Mouse (Mus musculus) forebrain, embryonic 11.5 days (tissue): Measurements from ENCODE around the gene Chrna4. TPM values are rescaled to one million over a fixed set of nuclear protein-coding genes. Genes with fewer than 3 reads are reported as not detected.
A peak's percentile ranks its signal among the peaks of the same experiment; 100 is the strongest.

ENCODE experiments used
- ATAC-seq: fragments of 200-750 bp; cut with Nextera tagmentation; replicated peaks from 2 replicates; pipeline ENCODE4 v1.8.0; 2017; ENCODE audit warnings: moderate TSS enrichment; ENCODE audit not compliant: low FRiP score
- DNase-seq: peaks from one replicate; pipeline ENCODE4 v3.0.0-alpha.2; 2017; ENCODE audit warnings: low spot score
- H3K27ac ChIP-seq: fragments of 300-500 bp; sonication (generic); 2 replicates; pipeline ENCODE4 v1.5.1; 2014; ENCODE audit warnings: low read depth, low read length
- H3K27me3 ChIP-seq: fragments of 300-500 bp; sonication (generic); 2 replicates; pipeline ENCODE4 v1.6.1; 2014; ENCODE audit warnings: mild to moderate bottlenecking, low read length, mixed read lengths; ENCODE audit not compliant: control insufficient read depth, insufficient read depth
- H3K36me3 ChIP-seq: fragments of 300-500 bp; sonication (generic); 2 replicates; pipeline ENCODE4 v1.6.1; 2014; ENCODE audit warnings: mild to moderate bottlenecking, low read length, moderate library complexity, mixed read lengths; ENCODE audit not compliant: control insufficient read depth, insufficient read depth
- H3K4me1 ChIP-seq: fragments of 300-500 bp; sonication (generic); replicated peaks from 2 replicates; pipeline ENCODE4 v1.6.1; 2014; ENCODE audit warnings: low read length, mixed read lengths; ENCODE audit not compliant: control insufficient read depth, insufficient read depth
- H3K4me2 ChIP-seq: fragments of 300-500 bp; sonication (generic); 2 replicates; pipeline ENCODE4 v1.6.1; 2014; ENCODE audit warnings: low read depth, mild to moderate bottlenecking, low read length, moderate library complexity, mixed read lengths; ENCODE audit not compliant: severe bottlenecking
- H3K4me3 ChIP-seq: fragments of 300-500 bp; sonication (generic); 2 replicates; pipeline ENCODE4 v1.5.1; 2014; ENCODE audit warnings: low read depth, low read length
- H3K9ac ChIP-seq: fragments of 300-500 bp; sonication (generic); 2 replicates; pipeline ENCODE4 v1.6.1; 2014; ENCODE audit warnings: low read length
- H3K9me3 ChIP-seq: fragments of 300-500 bp; sonication (generic); 2 replicates; pipeline ENCODE4 v1.6.1; 2016; ENCODE audit warnings: low read length, mixed read lengths; ENCODE audit not compliant: control insufficient read depth
- WGBS: fragments of 180-500 bp; shearing (Covaris S2); extraction: QIAGEN DNeasy Blood & Tissue Kit; methylation state at CpG from one replicate; pipeline ENCODE4 v1.1.7; 2014; 5-methylcytosine and 5-hydroxymethylcytosine counted together
- polyA plus RNA-seq: library from polyadenylated mRNA; unstranded; fragments of >200 nt; fragmentation: Nextera tagmentation; extraction: Ambion mirVana; gene quantifications from 2 replicates; pipeline ENCODE4 v1.2.1, GENCODE M21; 2014

Chrna4 gene
- polyA plus RNA-seq, 1 experiment from 2014 or later: 18.7 TPM

DNA sequence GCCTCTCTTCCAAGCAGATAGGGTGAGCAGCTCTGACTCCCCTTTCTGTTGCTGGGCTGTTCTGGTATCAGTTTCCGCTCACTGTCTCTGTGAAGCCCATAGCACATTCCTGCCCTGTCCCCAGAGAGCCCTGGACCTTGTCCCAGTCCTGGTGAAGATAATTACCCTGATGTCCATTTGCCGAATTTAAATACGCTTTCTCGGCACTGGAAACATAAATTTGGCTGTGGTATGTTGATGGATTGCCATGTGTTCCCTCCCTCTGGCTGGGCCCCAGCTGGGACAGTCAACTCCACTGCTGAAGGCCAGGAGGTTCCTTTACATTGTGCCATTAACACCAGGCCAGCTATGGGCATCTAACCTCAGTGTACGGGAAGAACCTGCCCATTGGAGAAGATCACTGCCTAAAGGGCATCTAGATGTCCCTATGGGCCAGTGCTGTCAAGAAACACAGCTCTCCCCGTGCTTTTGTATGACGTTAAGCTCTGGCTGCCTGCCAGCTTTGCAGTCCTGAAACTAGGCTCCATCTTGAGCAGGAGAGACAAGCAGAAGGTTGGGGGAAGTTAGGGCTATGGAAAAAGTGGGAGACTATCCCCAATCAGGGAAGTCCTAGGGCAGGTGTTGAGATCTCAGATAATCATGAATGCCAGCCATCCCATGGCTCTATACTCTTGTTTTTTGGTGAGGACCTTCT lies 5.1 kb upstream of the Chrna4 start:
- H3K4me1 ChIP-seq: peaks cover 8% of the 10 kb centered on the region; the same call in 1 of the 2 replicates
- H3K9ac ChIP-seq: no peak overlapping the region
- no peaks in the 10 kb centered on the region for H3K9me3 ChIP-seq
- ATAC-seq (no peak), DNase-seq (no peak)
- no peak overlapping the region for H3K4me2 ChIP-seq
- H3K4me3 ChIP-seq: no peak overlapping the region
- no peaks in the 10 kb centered on the region for H3K27me3 ChIP-seq
- WGBS: 83% methylated on average over 7 of the region's 7 CpGs
- H3K27ac ChIP-seq: no peak overlapping the region
- no peaks in the 10 kb centered on the region for H3K36me3 ChIP-seq

DNA sequence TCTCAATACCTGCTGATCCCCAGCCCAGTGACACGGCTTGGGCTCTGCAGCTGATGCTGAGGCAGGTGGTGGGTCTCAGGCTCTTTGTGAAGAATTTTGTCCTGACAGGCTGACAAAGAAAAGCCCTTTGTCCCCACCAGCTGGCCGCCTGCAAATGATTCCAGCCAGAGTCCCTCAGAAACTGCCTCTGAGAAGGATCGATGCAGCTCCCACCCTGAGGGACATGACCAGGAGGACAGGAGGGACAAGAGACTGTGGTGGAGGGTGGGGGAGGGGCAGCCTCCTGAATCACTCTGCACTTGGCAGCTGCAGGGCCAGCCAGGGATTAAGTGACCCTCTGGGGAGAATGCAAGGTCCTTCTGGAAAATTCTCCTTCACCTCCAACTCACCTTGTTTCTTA lies 655 bp upstream of the Chrna4 start:
- peak overlapping the region; percentile 57; the same call in 1 of the 2 replicates for H3K27ac ChIP-seq
- H3K9ac ChIP-seq: peak overlapping the region; percentile 27
- H3K4me3 ChIP-seq: no peak overlapping the region
- no peaks in the 10 kb centered on the region for H3K36me3 ChIP-seq
- ATAC-seq: peak; percentile 44; the same call in 1 of the 2 replicates
- H3K4me2 ChIP-seq: no peak overlapping the region
- H3K4me1 ChIP-seq: peaks cover 30% of the 10 kb centered on the region
- peaks cover 10% of the 10 kb centered on the region for H3K27me3 ChIP-seq
- H3K9me3 ChIP-seq: no peaks in the 10 kb centered on the region
- peak; percentile 59 for DNase-seq
- 6% methylated on average over 3 of the region's 3 CpGs for WGBS

DNA sequence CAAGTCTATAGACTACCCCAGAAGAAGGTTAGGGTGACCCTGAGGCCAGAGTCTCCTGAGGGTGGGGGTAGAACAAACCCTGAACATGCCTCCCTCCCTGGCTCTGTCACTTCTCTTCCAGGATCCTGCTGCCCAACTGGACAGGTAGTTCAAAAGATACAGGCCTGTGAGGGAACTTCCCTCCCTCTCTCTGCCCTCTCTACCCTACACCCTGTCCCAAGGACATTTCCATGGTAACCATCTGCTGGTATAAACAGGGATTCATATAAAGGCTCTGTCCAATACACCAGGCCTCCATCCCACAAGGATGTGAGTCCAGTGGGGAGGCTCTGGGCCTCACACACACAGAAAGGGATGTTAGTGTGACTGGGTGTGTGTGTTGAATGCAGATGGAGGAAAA lies 970 bp downstream of the Chrna4 start:
- ATAC-seq: peak; percentile 28; the same call in 1 of the 2 replicates
- no peaks in the 10 kb centered on the region for H3K36me3 ChIP-seq
- H3K9me3 ChIP-seq: no peaks in the 10 kb centered on the region
- peaks cover 15% of the 10 kb centered on the region for H3K27me3 ChIP-seq
- H3K4me3 ChIP-seq: no peak overlapping the region
- 0 out of 2 replicates have a peak overlapping the region, but pooled peaks have one; percentile 29 for H3K9ac ChIP-seq
- DNase-seq: no peak
- peaks cover 35% of the 10 kb centered on the region for H3K4me1 ChIP-seq
- H3K27ac ChIP-seq: 0 out of 2 replicates have a peak overlapping the region, but pooled peaks have one; percentile 12
- H3K4me2 ChIP-seq: no peak overlapping the region

DNA sequence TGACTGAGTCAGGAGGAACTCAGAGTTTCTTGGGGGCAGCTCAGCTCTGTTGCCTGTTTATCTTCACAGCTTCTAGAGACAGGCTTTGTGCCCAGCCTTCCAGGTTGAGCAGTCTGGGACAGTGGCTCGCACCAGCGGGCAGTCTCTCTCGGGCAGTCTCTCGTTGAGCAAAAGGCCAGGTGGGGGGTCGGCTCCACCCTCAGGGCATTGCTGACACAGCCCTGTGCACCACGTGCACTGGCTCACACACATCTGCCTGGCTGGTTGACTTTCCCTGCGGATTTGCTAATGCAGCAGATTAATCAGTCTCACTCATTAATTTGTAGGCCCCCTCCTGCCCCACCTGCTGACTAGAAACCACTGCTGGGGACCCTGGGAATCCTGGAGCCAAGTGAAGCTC lies 1.4 kb downstream of the Chrna4 start:
- under 1% methylated on average over 7 of the region's 7 CpGs for WGBS
- Histone ChIP-seq H3K9me3 (no peaks in the 10 kb centered on the region), H3K27ac (0 out of 2 replicates have a peak overlapping the region, but pooled peaks have one; percentile 12), H3K4me1 (peaks cover 35% of the 10 kb centered on the region), H3K9ac (no peak overlapping the region), H3K4me3 (no peak overlapping the region), H3K27me3 (peaks cover 16% of the 10 kb centered on the region), H3K4me2 (no peak overlapping the region), H3K36me3 (no peaks in the 10 kb centered on the region)
- ATAC-seq: no peak
- DNase-seq: peak; percentile 69

DNA sequence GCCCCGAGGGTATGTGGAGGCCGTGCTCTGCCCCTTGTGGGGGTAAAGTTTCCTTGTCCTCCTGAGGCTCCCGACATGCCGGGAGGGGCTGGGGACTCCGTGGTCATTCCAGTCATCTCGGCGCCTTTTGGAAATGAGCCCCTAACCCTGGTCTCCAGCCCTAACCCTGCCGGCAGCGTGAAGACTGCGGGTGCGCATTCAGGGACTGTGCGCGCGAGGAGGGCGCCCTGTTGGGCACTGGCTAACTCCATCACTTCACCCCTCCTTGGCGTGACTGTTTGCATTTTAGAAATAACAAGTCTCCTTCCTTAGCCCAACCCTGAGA lies 4.0 kb downstream of the Chrna4 start:
- DNase-seq (no peak), ATAC-seq (no peak; the same call in 1 of the 2 replicates)
- Histone ChIP-seq H3K9me3 (no peaks in the 10 kb centered on the region), H3K27ac (no peak overlapping the region), H3K4me3 (peak overlapping the region; percentile 62), H3K9ac (peak overlapping the region; percentile 72), H3K4me1 (peaks cover 35% of the 10 kb centered on the region), H3K27me3 (peaks cover 16% of the 10 kb centered on the region), H3K36me3 (no peaks in the 10 kb centered on the region), H3K4me2 (peak overlapping the region; percentile 94)
- 2% methylated on average over 16 of the region's 16 CpGs for whole genome bisulfite sequencing

DNA sequence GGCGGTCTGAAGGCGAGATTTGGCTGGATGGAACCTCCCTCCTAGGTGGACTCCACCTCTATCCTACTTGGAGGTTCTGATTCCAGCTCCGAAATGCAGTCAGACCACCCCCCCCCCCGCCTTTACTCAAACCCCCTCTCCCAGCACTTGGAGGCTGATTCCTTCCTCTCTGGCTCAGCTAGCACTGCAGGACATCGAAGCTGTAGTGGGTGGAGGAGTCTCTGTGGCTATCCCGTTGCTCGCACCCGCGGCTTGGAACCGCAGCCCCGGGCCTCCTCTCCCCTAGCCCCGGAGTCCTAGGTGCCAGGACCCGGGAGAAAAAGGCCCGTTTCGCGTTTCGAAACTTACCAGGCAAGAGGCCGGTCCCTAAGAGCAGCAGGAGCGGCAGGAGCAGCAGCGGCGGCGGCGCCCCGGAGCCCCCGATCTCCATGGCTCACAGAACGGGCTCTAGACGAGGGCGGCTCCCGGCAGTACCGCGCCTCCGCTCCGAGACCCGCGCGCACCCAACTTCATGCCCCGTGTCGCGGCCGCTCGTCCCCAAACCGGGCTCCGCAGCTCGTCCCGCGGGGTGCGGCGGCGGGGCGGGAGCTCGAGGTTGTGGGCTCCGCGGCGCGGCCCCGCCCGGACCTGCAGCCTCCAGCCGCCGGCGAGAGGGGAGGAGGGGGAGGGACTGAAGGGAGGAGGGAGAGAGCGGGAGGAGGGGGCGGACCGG lies 4.5 kb downstream of the Chrna4 start:
- ATAC-seq (peak; percentile 47; the same call in 1 of the 2 replicates), DNase-seq (peak; percentile 80)
- under 1% methylated on average over 63 of the region's 63 CpGs for WGBS
- Histone ChIP-seq H3K27ac (no peak overlapping the region), H3K9ac (peak overlapping the region; percentile 72), H3K4me1 (peaks cover 31% of the 10 kb centered on the region), H3K4me3 (peak overlapping the region; percentile 62), H3K27me3 (peaks cover 16% of the 10 kb centered on the region), H3K9me3 (no peaks in the 10 kb centered on the region), H3K36me3 (no peaks in the 10 kb centered on the region), H3K4me2 (peak overlapping the region; percentile 94)

DNA sequence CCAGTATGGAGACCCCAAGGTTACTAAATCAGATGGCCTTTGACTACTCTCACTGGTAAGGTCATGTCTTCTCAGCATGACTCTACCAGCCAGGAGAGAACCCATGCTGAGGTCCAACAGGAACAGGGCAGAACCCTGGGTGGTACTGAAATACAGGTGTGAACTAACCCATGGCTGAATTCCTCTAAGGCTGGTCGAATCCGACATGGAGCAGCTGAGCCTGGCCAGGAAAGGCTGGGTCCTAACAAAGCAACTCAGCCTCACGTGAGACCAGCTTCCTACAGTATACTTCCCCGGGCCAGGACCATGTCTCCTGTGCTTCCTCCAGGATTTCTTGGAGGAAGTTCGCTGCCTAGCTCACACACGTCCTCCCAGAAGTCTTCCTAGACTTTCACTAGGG lies 6.8 kb downstream of the Chrna4 start:
- Histone ChIP-seq H3K27ac (no peak overlapping the region), H3K27me3 (peaks cover 16% of the 10 kb centered on the region), H3K9me3 (no peaks in the 10 kb centered on the region), H3K36me3 (no peaks in the 10 kb centered on the region), H3K4me1 (peaks cover 13% of the 10 kb centered on the region), H3K9ac (no peak overlapping the region), H3K4me2 (no peak overlapping the region), H3K4me3 (no peak overlapping the region)
- ATAC-seq: no peak
- WGBS: 86% methylated on average over 6 of the region's 6 CpGs
- DNase-seq: no peak

DNA sequence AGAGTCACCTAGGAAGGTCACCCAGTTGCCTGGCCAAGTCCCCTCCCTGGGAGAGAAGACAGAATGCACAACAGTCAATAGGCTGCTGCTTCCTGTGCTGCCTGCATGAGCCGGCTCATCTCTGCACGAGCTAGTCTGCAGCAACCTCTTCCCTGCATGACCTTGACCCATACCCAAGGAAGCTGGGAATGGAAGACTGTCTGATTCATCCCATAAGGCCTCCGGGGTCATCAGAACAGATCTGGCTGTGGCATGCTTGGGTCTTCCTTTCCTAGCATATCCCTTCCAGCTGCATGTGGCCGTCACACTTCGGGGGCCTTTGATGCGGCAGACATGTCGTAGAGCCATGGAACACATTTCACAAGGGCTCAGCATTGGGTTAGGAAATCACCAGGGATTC lies 8.2 kb downstream of the Chrna4 start:
- Histone ChIP-seq H3K4me3 (no peak overlapping the region), H3K27me3 (peaks cover 12% of the 10 kb centered on the region), H3K27ac (no peak overlapping the region), H3K4me1 (peaks cover 10% of the 10 kb centered on the region), H3K9ac (no peak overlapping the region), H3K4me2 (no peak overlapping the region), H3K9me3 (no peaks in the 10 kb centered on the region), H3K36me3 (no peaks in the 10 kb centered on the region)
- no peak for ATAC-seq
- WGBS: 86% methylated on average over 7 of the region's 7 CpGs
- no peak for DNase-seq
